10 mouse cellular contexts compared by ENCODE assay signal in genomic region chr8:120701758-120702465, GRCm38 (mm10). TPM values are rescaled to one million over a fixed set of nuclear protein-coding genes. Genes with fewer than 3 reads are reported as not detected.
DNase-seq lines count a peak whose midpoint lies in the region; ATAC-seq and TF ChIP-seq lines count a peak whose summit lies in the region.
"Had no signal": no experiment of that assay in that cellular context is flagged by ENCODE, and none has a peak within 500 bp of the region (broad histone marks: within the 10 kb centered on the region; RNA-seq: fewer than 3 reads in every experiment).

No protein-coding gene starts in this region.

- peaks cover 48% of the 10 kb centered on the region for H3K27me3 ChIP-seq in E14TG2a.4 (ENCODE audit: insufficient read depth, low read length)
- H3K27me3 ChIP-seq in kidney, adult 2 months (replicated peaks; ENCODE audit: control insufficient read depth, insufficient read depth, low read length): no peaks in the 10 kb centered on the region
- H3K27me3 ChIP-seq in forebrain, embryonic 11.5 days (ENCODE audit: control insufficient read depth, insufficient read depth, low read length): no peaks in the 10 kb centered on the region

- peak; percentile 69 for DNase-seq in layer of hippocampus, adult 9-11 months
- DNase-seq in layer of hippocampus, postnatal 36 days: no peak
- peak; percentile 39 for DNase-seq in testis, postnatal 10 days (ENCODE audit: low spot score)
- DNase-seq in kidney, adult 2 months: no peak
- DNase-seq in forebrain, embryonic 11.5 days (ENCODE audit: low spot score): no peak
- DNase-seq in adrenal gland, adult 18-20 months (ENCODE audit: low spot score in 2 of 2): no peak
- DNase-seq: heart, postnatal 10 days had no signal

- no peaks in the 10 kb centered on the region for H3K9me3 ChIP-seq in E14TG2a.4 (ENCODE audit: low read length)
- H3K9me3 ChIP-seq in forebrain, embryonic 11.5 days (ENCODE audit: control insufficient read depth, low read length): no peaks in the 10 kb centered on the region

- TF ChIP-seq POLR2A in kidney, adult 2 months (IDR thresholded peaks at IDR 0.05; ENCODE audit: low read depth, low read length): no peak

- H3K4me3 ChIP-seq in E14TG2a.4 (replicated peaks; ENCODE audit: low read length): peak overlapping the region; percentile 26; the same call in 1 of the 2 replicates
- H3K4me3 ChIP-seq in macrophage (ENCODE audit: inconsistent target): no peak overlapping the region
- no peak overlapping the region for H3K4me3 ChIP-seq in kidney, adult 2 months (ENCODE audit: insufficient read depth, low read depth, low read length)
- no peak overlapping the region for H3K4me3 ChIP-seq in forebrain, embryonic 11.5 days (ENCODE audit: low read depth, low read length)

- peaks cover 23% of the 10 kb centered on the region for H3K4me1 ChIP-seq in E14TG2a.4 (replicated peaks; ENCODE audit: low read depth, low read length)
- peaks cover 5% of the 10 kb centered on the region for H3K4me1 ChIP-seq in kidney, adult 2 months (ENCODE audit: control insufficient read depth, insufficient read depth, low read length)
- H3K4me1 ChIP-seq in forebrain, embryonic 11.5 days (replicated peaks; ENCODE audit: control insufficient read depth, insufficient read depth, low read length): no peaks in the 10 kb centered on the region

- no peak for ATAC-seq in forebrain, embryonic 11.5 days (replicated peaks; ENCODE audit: low FRiP score)
- ATAC-seq: forebrain, embryonic 14.5 days had no signal

- H3K4me2 ChIP-seq in forebrain, embryonic 11.5 days (ENCODE audit: low read depth, low read length, severe bottlenecking): no peak overlapping the region

- peak overlapping the region; percentile 39 for H3K27ac ChIP-seq in macrophage
- H3K27ac ChIP-seq in kidney, adult 2 months (ENCODE audit: insufficient read depth, low read depth, low read length): no peak overlapping the region
- no peak overlapping the region for H3K27ac ChIP-seq in forebrain, embryonic 11.5 days (ENCODE audit: low read depth, low read length)

- TF ChIP-seq CTCF in E14TG2a.4 (conservative IDR thresholded peaks at IDR 0.05; ENCODE audit: low read length): no peak
- TF ChIP-seq CTCF in kidney, adult 2 months (conservative IDR thresholded peaks at IDR 0.05; ENCODE audit: insufficient read depth, insufficient read length, low read depth, low read length): no peak

- no peaks in the 10 kb centered on the region for H3K79me2 ChIP-seq in macrophage (ENCODE audit: inconsistent target)

- H3K36me3 ChIP-seq in E14TG2a.4 (ENCODE audit: insufficient read depth, low read length) (no peaks in the 10 kb centered on the region), macrophage (ENCODE audit: inconsistent target) (no peaks in the 10 kb centered on the region)
- H3K36me3 ChIP-seq in kidney, adult 2 months (ENCODE audit: control insufficient read depth, insufficient read depth, low read length): no peaks in the 10 kb centered on the region
- no peaks in the 10 kb centered on the region for H3K36me3 ChIP-seq in forebrain, embryonic 11.5 days (ENCODE audit: control insufficient read depth, insufficient read depth, low read length)

- WGBS in macrophage (ENCODE audit: missing documents): 25% methylated on average over 19 of the region's 19 CpGs
- WGBS in kidney, adult 2 months: 67% methylated on average over 19 of the region's 19 CpGs
- WGBS in forebrain, embryonic 11.5 days: 79% methylated on average over 19 of the region's 19 CpGs

- no peak overlapping the region for H3K9ac ChIP-seq in forebrain, embryonic 11.5 days (ENCODE audit: low read length)

RNA-seq across cellular contexts. Expression of gene Emc8, which starts 33.5 kb away (rescaled TPM):
- total RNA-seq in layer of hippocampus, postnatal 36 days (2021): 10 to 100 TPM; 64.3 to 71.6 TPM
- 10 to 100 TPM in 17 of 26 experiments, 1 to 10 TPM in 9; 4.1 to 37.4 (median 12.2) TPM for total RNA-seq in macrophage (2018; cell fraction: chromatin; rRNA removed)
- total RNA-seq in macrophage (2018; cell fraction: cytosol; rRNA removed): 10 to 100 TPM; 27.5 to 49.4 (median 37.6) TPM
- 10 to 100 TPM in 16 of 26 experiments, 1 to 10 TPM in 10; 5.8 to 26.6 (median 11.3) TPM for total RNA-seq in macrophage (2018; cell fraction: nucleus; rRNA removed)
- 30.6 to 41.0 TPM (median 40.7 TPM) in 3 replicates for polyA plus RNA-seq in macrophage (2018)
- polyA plus RNA-seq in kidney, adult 2 months (2012; rRNA removed): 67.0 and 67.8 TPM in 2 replicates
- 307 and 321 TPM in 2 replicates for polyA plus RNA-seq in forebrain, embryonic 11.5 days (2014; fragmentation: Nextera tagmentation; extraction: Ambion mirVana)
- total RNA-seq in adrenal gland, adult 18-20 months (2021): 100 to 1,000 TPM in 1 of 2 experiments, 10 to 100 TPM in 1; 87.1 to 118 TPM

RNA-seq across cellular contexts. Expression of gene Cox4i1, which starts 33.9 kb away (rescaled TPM):
- 1,000 to 10,000 TPM; 1,023 to 1,088 TPM for total RNA-seq in layer of hippocampus, postnatal 36 days (2021)
- total RNA-seq in macrophage (2018; cell fraction: chromatin; rRNA removed): 100 to 1,000 TPM in 5 of 26 experiments, 10 to 100 TPM in 21; 43.1 to 125 (median 79.7) TPM
- 1,000 to 10,000 TPM in 1 of 26 experiments, 100 to 1,000 TPM in 25; 586 to 1,058 (median 761) TPM for total RNA-seq in macrophage (2018; cell fraction: cytosol; rRNA removed)
- total RNA-seq in macrophage (2018; cell fraction: nucleus; rRNA removed): 100 to 1,000 TPM; 140 to 293 (median 184) TPM
- polyA plus RNA-seq in macrophage (2018): 521 to 775 TPM (median 707 TPM) in 3 replicates
- 2,823 and 3,733 TPM in 2 replicates for polyA plus RNA-seq in kidney, adult 2 months (2012; rRNA removed)
- polyA plus RNA-seq in forebrain, embryonic 11.5 days (2014; fragmentation: Nextera tagmentation; extraction: Ambion mirVana): 812 and 850 TPM in 2 replicates
- total RNA-seq in adrenal gland, adult 18-20 months (2021): 1,000 to 10,000 TPM; 1,414 to 1,997 TPM

RNA-seq across cellular contexts. Expression of gene Gm27021, which starts 34.0 kb away (rescaled TPM):
- total RNA-seq in layer of hippocampus, postnatal 36 days (2021): not detected
- not detected for total RNA-seq in macrophage (2018; cell fraction: chromatin; rRNA removed)
- total RNA-seq in macrophage (2018; cell fraction: cytosol; rRNA removed): 1 to 10 TPM in 7 of 26 experiments, under 1 TPM in 15, not detected in 4; 0.18 to 1.7 (median 0.68) TPM
- total RNA-seq in macrophage (2018; cell fraction: nucleus; rRNA removed): 1 to 10 TPM in 1 of 26 experiments, under 1 TPM in 1, not detected in 24; 0.89 to 1.1 TPM
- 0.76 to 0.96 TPM in 2 of 3 replicates, not detected in the other for polyA plus RNA-seq in macrophage (2018)
- polyA plus RNA-seq in kidney, adult 2 months (2012; rRNA removed): 1.6 TPM in 1 of 2 replicates, not detected in the other
- 3.3 and 3.5 TPM in 2 replicates for polyA plus RNA-seq in forebrain, embryonic 11.5 days (2014; fragmentation: Nextera tagmentation; extraction: Ambion mirVana)
- total RNA-seq in adrenal gland, adult 18-20 months (2021): not detected

RNA-seq across cellular contexts. Expression of gene Irf8, which starts 34.2 kb away (rescaled TPM):
- 1 to 10 TPM; 4.7 to 5.2 TPM for total RNA-seq in layer of hippocampus, postnatal 36 days (2021)
- total RNA-seq in macrophage (2018; cell fraction: chromatin; rRNA removed): 1,000 to 10,000 TPM in 1 of 26 experiments, 100 to 1,000 TPM in 20, 10 to 100 TPM in 5; 46.2 to 1,418 (median 239) TPM
- total RNA-seq in macrophage (2018; cell fraction: cytosol; rRNA removed): 100 to 1,000 TPM in 24 of 26 experiments, 10 to 100 TPM in 2; 97.5 to 257 (median 185) TPM
- 1,000 to 10,000 TPM in 1 of 26 experiments, 100 to 1,000 TPM in 19, 10 to 100 TPM in 6; 76.1 to 1,152 (median 159) TPM for total RNA-seq in macrophage (2018; cell fraction: nucleus; rRNA removed)
- 116 to 212 TPM (median 193 TPM) in 3 replicates for polyA plus RNA-seq in macrophage (2018)
- 12.3 and 16.7 TPM in 2 replicates for polyA plus RNA-seq in kidney, adult 2 months (2012; rRNA removed)
- 2.7 and 3.7 TPM in 2 replicates for polyA plus RNA-seq in forebrain, embryonic 11.5 days (2014; fragmentation: Nextera tagmentation; extraction: Ambion mirVana)
- 10 to 100 TPM; 16.1 to 46.0 TPM for total RNA-seq in adrenal gland, adult 18-20 months (2021)

RNA-seq across cellular contexts. Expression of gene 1190005I06Rik, which starts 54.5 kb away (rescaled TPM):
- 10 to 100 TPM; 13.1 to 13.4 TPM for total RNA-seq in layer of hippocampus, postnatal 36 days (2021)
- total RNA-seq in macrophage (2018; cell fraction: chromatin; rRNA removed): 1 to 10 TPM in 10 of 26 experiments, not detected in 16; 1.3 to 4.2 (median 2.0) TPM
- total RNA-seq in macrophage (2018; cell fraction: cytosol; rRNA removed): 1 to 10 TPM in 20 of 26 experiments, under 1 TPM in 6; 0.59 to 5.7 (median 1.9) TPM
- total RNA-seq in macrophage (2018; cell fraction: nucleus; rRNA removed): 1 to 10 TPM in 12 of 26 experiments, under 1 TPM in 1, not detected in 13; 0.91 to 4.9 (median 1.6) TPM
- polyA plus RNA-seq in macrophage (2018): 0.83 to 3.2 TPM (median 2.1 TPM) in 3 replicates
- polyA plus RNA-seq in kidney, adult 2 months (2012; rRNA removed): 4.6 and 6.8 TPM in 2 replicates
- polyA plus RNA-seq in forebrain, embryonic 11.5 days (2014; fragmentation: Nextera tagmentation; extraction: Ambion mirVana): 1.6 and 2.3 TPM in 2 replicates
- 10 to 100 TPM; 12.3 to 21.3 TPM for total RNA-seq in adrenal gland, adult 18-20 months (2021)

Comparison
In these comparisons a context has a peak if more than half of its experiments do, and no peak if none do; other contexts are left out.
1. DNase-seq: peak in layer of hippocampus, adult 9-11 months (single experiment) and testis, postnatal 10 days (single experiment); none in layer of hippocampus, postnatal 36 days (0 of 2), kidney, adult 2 months (single experiment), forebrain, embryonic 11.5 days (single experiment) and adrenal gland, adult 18-20 months (0 of 2).